In the genomic region with DNA sequence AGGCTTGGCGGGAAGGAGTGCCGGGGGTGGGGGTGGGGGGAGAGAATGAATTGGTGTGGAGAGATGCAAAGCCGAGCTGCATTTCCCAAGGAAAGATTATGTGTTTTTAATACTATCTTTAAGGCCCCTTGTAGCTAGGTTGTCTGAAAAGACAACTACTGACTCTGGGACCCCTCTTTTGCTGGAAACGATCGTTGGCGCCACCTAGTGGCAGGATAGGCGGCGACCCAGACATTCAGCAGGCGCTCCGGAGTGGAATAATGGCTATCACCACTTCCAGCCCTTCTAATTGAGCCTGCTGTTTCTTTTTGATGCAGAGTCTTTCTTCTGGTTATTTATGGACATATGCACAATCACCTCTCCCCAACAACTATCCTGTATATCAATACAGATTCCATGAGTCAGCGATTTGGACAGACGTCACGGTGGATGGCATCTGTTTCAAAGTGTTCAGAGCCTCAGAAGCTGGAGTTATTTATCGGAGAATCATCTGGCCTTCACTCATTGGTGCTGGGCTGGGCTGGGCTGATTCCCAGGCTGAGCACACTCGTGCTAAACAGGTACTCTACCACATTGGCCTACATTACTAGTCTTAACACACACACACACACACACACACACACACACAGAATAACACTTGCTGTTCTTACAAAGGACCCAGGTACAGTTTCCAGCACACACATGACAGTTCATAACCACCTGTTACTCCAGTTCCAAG, we compare ENCODE assay signal across 9 mouse cellular contexts. TPM values are rescaled to one million over a fixed set of nuclear protein-coding genes. Genes with fewer than 3 reads are reported as not detected.
DNase-seq lines count a peak whose midpoint lies in the region; ATAC-seq and TF ChIP-seq lines count a peak whose summit lies in the region.
"Had no signal": no experiment of that assay in that cellular context is flagged by ENCODE, and none has a peak within 500 bp of the region (broad histone marks: within the 10 kb centered on the region; RNA-seq: fewer than 3 reads in every experiment).

No protein-coding gene starts in this region.

- TF ChIP-seq POLR2A in bone marrow macrophage, adult 2 months (IDR thresholded peaks at IDR 0.05; ENCODE audit: borderline replicate concordance, low read depth, low read length): no peak

- no peaks in the 10 kb centered on the region for H3K36me3 ChIP-seq in E14TG2a.4 (ENCODE audit: insufficient read depth, low read length)
- no peaks in the 10 kb centered on the region for H3K36me3 ChIP-seq in forebrain, embryonic 12.5 days (replicated peaks)

- H3K4me2 ChIP-seq in forebrain, embryonic 12.5 days: no peak overlapping the region

- H3K4me1 ChIP-seq in E14TG2a.4 (replicated peaks; ENCODE audit: low read depth, low read length): peaks cover 38% of the 10 kb centered on the region
- H3K4me1 ChIP-seq in bone marrow macrophage, adult 2 months (ENCODE audit: control insufficient read depth, insufficient read depth, low read length): peaks cover 21% of the 10 kb centered on the region
- H3K4me1 ChIP-seq in forebrain, embryonic 12.5 days: no peaks in the 10 kb centered on the region

- TF ChIP-seq CTCF in E14TG2a.4 (conservative IDR thresholded peaks at IDR 0.05; ENCODE audit: low read length): peak; percentile 87
- peak; percentile 98 for TF ChIP-seq CTCF in bone marrow macrophage, adult 2 months (IDR thresholded peaks at IDR 0.05; ENCODE audit: low read depth, low read length)

- H3K27ac ChIP-seq in bone marrow macrophage, adult 2 months (ENCODE audit: insufficient read depth, low read depth, low read length): no peak overlapping the region
- no peak overlapping the region for H3K27ac ChIP-seq in forebrain, embryonic 12.5 days

- peak; percentile 82 to 87 for DNase-seq in heart, postnatal 14 days
- peak; percentile 57 to 81 for DNase-seq in layer of hippocampus, adult 8-10 months (ENCODE audit: low spot score in 2 of 2)
- peak; percentile 78 for DNase-seq in lung, postnatal 14 days
- peak; percentile 73 for DNase-seq in retina, postnatal 1 day
- peak; percentile 43 for DNase-seq in urinary bladder, adult 2 months (ENCODE audit: low spot score)

- 19% methylated on average over 15 of the region's 15 CpGs for WGBS in forebrain, embryonic 12.5 days

- intact Hi-C loops in heart, postnatal 14 days (cut with DNase I): loop anchor here (1.0 kb wide), 2 partner anchors 119 to 227 kb away; no protein-coding TSS in a partner anchor

- H3K27me3 ChIP-seq in E14TG2a.4 (ENCODE audit: insufficient read depth, low read length): no peaks in the 10 kb centered on the region
- H3K27me3 ChIP-seq in forebrain, embryonic 12.5 days: peaks cover 7% of the 10 kb centered on the region; the same call in 1 of the 2 replicates

- H3K9ac ChIP-seq in forebrain, embryonic 12.5 days: no peak overlapping the region

- no peak overlapping the region for H3K4me3 ChIP-seq in E14TG2a.4 (replicated peaks; ENCODE audit: low read length)
- H3K4me3 ChIP-seq in bone marrow macrophage, adult 2 months (ENCODE audit: insufficient read depth, low read length): no peak overlapping the region
- no peak overlapping the region for H3K4me3 ChIP-seq in forebrain, embryonic 12.5 days (replicated peaks)

- no peaks in the 10 kb centered on the region for H3K9me3 ChIP-seq in E14TG2a.4 (ENCODE audit: low read length)
- no peaks in the 10 kb centered on the region for H3K9me3 ChIP-seq in forebrain, embryonic 12.5 days

- ATAC-seq in forebrain, embryonic 12.5 days (ENCODE audit: low FRiP score): peak; percentile 75; the same call in 1 of the 2 replicates

RNA-seq across cellular contexts. Expression of a gene that starts 24.9 kb away (rescaled TPM):
- polyA plus RNA-seq in bone marrow macrophage, adult 2 months (2012; ENCODE audit: insufficient read depth, insufficient read length, missing spikeins): not detected in 2 replicates
- 0.10 and 0.22 TPM in 2 replicates for polyA plus RNA-seq in forebrain, embryonic 12.5 days (2016; fragmentation: Nextera tagmentation; extraction: Ambion mirVana)
- under 1 TPM; 0.72 to 0.95 TPM for total RNA-seq in heart, postnatal 14 days (2021)
- total RNA-seq in layer of hippocampus, adult 8-10 months (2022): 1 to 10 TPM; 1.2 to 2.5 (median 1.5) TPM
- polyA plus RNA-seq in urinary bladder, adult 2 months (2012; rRNA removed): not detected in 2 replicates
- polyA plus RNA-seq: gonadal fat pad, adult 2 months had no signal

RNA-seq across cellular contexts. Expression of a gene that starts 53.5 kb away (rescaled TPM):
- polyA plus RNA-seq in bone marrow macrophage, adult 2 months (2012; ENCODE audit: insufficient read depth, insufficient read length, missing spikeins): 1.2 TPM in 1 of 2 replicates, not detected in the other
- polyA plus RNA-seq in forebrain, embryonic 12.5 days (2016; fragmentation: Nextera tagmentation; extraction: Ambion mirVana): not detected in 2 replicates
- total RNA-seq in heart, postnatal 14 days (2021): not detected
- under 1 TPM in 2 of 4 experiments, not detected in 2; 0.41 to 0.70 TPM for total RNA-seq in layer of hippocampus, adult 8-10 months (2022)
- 0.07 and 0.10 TPM in 2 replicates for polyA plus RNA-seq in urinary bladder, adult 2 months (2012; rRNA removed)

RNA-seq across cellular contexts. Expression of a gene that starts 58.4 kb away (rescaled TPM):
- polyA plus RNA-seq in bone marrow macrophage, adult 2 months (2012; ENCODE audit: insufficient read depth, insufficient read length, missing spikeins): 0.40 and 0.77 TPM in 2 replicates
- 6.3 and 8.2 TPM in 2 replicates for polyA plus RNA-seq in forebrain, embryonic 12.5 days (2016; fragmentation: Nextera tagmentation; extraction: Ambion mirVana)
- total RNA-seq in heart, postnatal 14 days (2021): not detected
- total RNA-seq in layer of hippocampus, adult 8-10 months (2022): 100 to 1,000 TPM; 331 to 354 (median 340) TPM
- 0.15 TPM in 1 of 2 replicates, not detected in the other for polyA plus RNA-seq in urinary bladder, adult 2 months (2012; rRNA removed)
